17 mouse cellular contexts compared by ENCODE assay signal in genomic region chr10:115978992-115979391, GRCm38 (mm10). TPM values are rescaled to one million over a fixed set of nuclear protein-coding genes. Genes with fewer than 3 reads are reported as not detected.
DNase-seq lines count a peak whose midpoint lies in the region; ATAC-seq and TF ChIP-seq lines count a peak whose summit lies in the region.
"Had no signal": no experiment of that assay in that cellular context is flagged by ENCODE, and none has a peak within 500 bp of the region (broad histone marks: within the 10 kb centered on the region; RNA-seq: fewer than 3 reads in every experiment).

No protein-coding gene starts in this region.

- no peak overlapping the region for H3K4me3 ChIP-seq in kidney, postnatal 0 days (replicated peaks; ENCODE audit: low read depth, low read length)
- no peak overlapping the region for H3K4me3 ChIP-seq in embryonic facial prominence, embryonic 15.5 days (replicated peaks)
- no peak overlapping the region for H3K4me3 ChIP-seq in gastrocnemius, adult 2 months
- H3K4me3 ChIP-seq: heart, embryonic 13.5 days; hindbrain, embryonic 15.5 days; liver, embryonic 13.5 days had no signal

- no peaks in the 10 kb centered on the region for H3K9me3 ChIP-seq in kidney, postnatal 0 days (replicated peaks; ENCODE audit: low read length)
- H3K9me3 ChIP-seq in embryonic facial prominence, embryonic 15.5 days (replicated peaks): no peaks in the 10 kb centered on the region
- H3K9me3 ChIP-seq: heart, embryonic 13.5 days; hindbrain, embryonic 15.5 days; liver, embryonic 13.5 days had no signal

- DNase-seq in kidney, postnatal 0 days (ENCODE audit: low spot score): peak; percentile 9
- DNase-seq in kidney, postnatal 25 days: no peak
- DNase-seq in gastrocnemius, adult 2 months: peak; percentile 49
- peak; percentile 45 to 49 for DNase-seq in heart, postnatal 10 days
- DNase-seq in layer of hippocampus, adult 11-12 months (ENCODE audit: low spot score): no peak
- DNase-seq in frontal cortex, postnatal 25 days (ENCODE audit: low spot score in 2 of 2): no peak
- no peak for DNase-seq in layer of hippocampus, adult 9-11 months
- DNase-seq: cerebellum, adult 9-10 months; kidney, postnatal 14 days; liver, embryonic 13.5 days; right cerebral cortex, postnatal 25 days; thymus, adult 2 months had no signal

- intact Hi-C loops in gastrocnemius, adult 2 months (cut with DNase I): no loop called here
- intact Hi-C loops in heart, postnatal 10 days (cut with DNase I): no loop called here

- no peaks in the 10 kb centered on the region for H3K27me3 ChIP-seq in kidney, postnatal 0 days (ENCODE audit: insufficient read depth, low read length)
- no peaks in the 10 kb centered on the region for H3K27me3 ChIP-seq in embryonic facial prominence, embryonic 15.5 days
- H3K27me3 ChIP-seq: heart, embryonic 13.5 days; hindbrain, embryonic 15.5 days; liver, embryonic 13.5 days had no signal

- no peak overlapping the region for H3K4me2 ChIP-seq in kidney, postnatal 0 days (ENCODE audit: low read length)
- no peak overlapping the region for H3K4me2 ChIP-seq in embryonic facial prominence, embryonic 15.5 days (replicated peaks)
- H3K4me2 ChIP-seq: heart, embryonic 13.5 days; hindbrain, embryonic 15.5 days; liver, embryonic 13.5 days had no signal

- no peak for ATAC-seq in kidney, postnatal 0 days (replicated peaks; ENCODE audit: low FRiP score, low read depth)
- ATAC-seq in embryonic facial prominence, embryonic 15.5 days (ENCODE audit: insufficient number of reproducible peaks, low FRiP score, low TSS enrichment, low read depth): peak; percentile 63; the same call in 1 of the 2 replicates
- ATAC-seq: intestine, postnatal 0 days; midbrain, embryonic 16.5 days had no signal

- TF ChIP-seq CTCF in kidney, postnatal 0 days (IDR thresholded peaks at IDR 0.05; ENCODE audit: low read depth): no peak
- no peak for TF ChIP-seq CTCF in gastrocnemius, adult 2 months (IDR thresholded peaks at IDR 0.05)

- no peaks in the 10 kb centered on the region for H3K4me1 ChIP-seq in kidney, postnatal 0 days (replicated peaks; ENCODE audit: insufficient read depth, low read length)
- 0 out of 2 replicates have a peak, but pooled peaks cover 4% of the 10 kb centered on the region for H3K4me1 ChIP-seq in embryonic facial prominence, embryonic 15.5 days
- H3K4me1 ChIP-seq: heart, embryonic 13.5 days; hindbrain, embryonic 15.5 days; liver, embryonic 13.5 days had no signal

- no peaks in the 10 kb centered on the region for H3K36me3 ChIP-seq in kidney, postnatal 0 days (ENCODE audit: insufficient read depth, low read length)
- no peaks in the 10 kb centered on the region for H3K36me3 ChIP-seq in embryonic facial prominence, embryonic 15.5 days
- H3K36me3 ChIP-seq: heart, embryonic 13.5 days; hindbrain, embryonic 15.5 days; liver, embryonic 13.5 days had no signal

- 28% methylated on average over 7 of the region's 7 CpGs for WGBS in kidney, postnatal 0 days
- WGBS in embryonic facial prominence, embryonic 15.5 days: 23% methylated on average over 7 of the region's 7 CpGs

- no peak overlapping the region for H3K27ac ChIP-seq in kidney, postnatal 0 days
- H3K27ac ChIP-seq in embryonic facial prominence, embryonic 15.5 days (replicated peaks): no peak overlapping the region
- no peak overlapping the region for H3K27ac ChIP-seq in gastrocnemius, adult 2 months
- H3K27ac ChIP-seq: heart, embryonic 13.5 days; hindbrain, embryonic 15.5 days; liver, embryonic 13.5 days had no signal

- no peak overlapping the region for H3K9ac ChIP-seq in kidney, postnatal 0 days (ENCODE audit: low read depth, low read length)
- H3K9ac ChIP-seq in embryonic facial prominence, embryonic 15.5 days: no peak overlapping the region
- H3K9ac ChIP-seq: heart, embryonic 13.5 days; hindbrain, embryonic 15.5 days; liver, embryonic 13.5 days had no signal

RNA-seq across cellular contexts. Expression of gene Ptprr, which starts 39.0 kb away (rescaled TPM):
- 2.1 and 2.2 TPM in 2 replicates for polyA plus RNA-seq in kidney, postnatal 0 days (2015; fragmentation: Nextera tagmentation; extraction: Ambion mirVana)
- 2.7 and 3.4 TPM in 2 replicates for polyA plus RNA-seq in embryonic facial prominence, embryonic 15.5 days (2015; fragmentation: Nextera tagmentation; extraction: Ambion mirVana)
- 1 to 10 TPM in 1 of 2 experiments, under 1 TPM in 1; 0.74 to 1.6 TPM for total RNA-seq in gastrocnemius, adult 2 months (2021)
- 1 to 10 TPM in 1 of 2 experiments, under 1 TPM in 1; 0.89 to 1.3 TPM for total RNA-seq in heart, postnatal 10 days (2021)

Comparison
In these comparisons a context has a peak if more than half of its experiments do, and no peak if none do; other contexts are left out.
1. DNase-seq: peak in kidney, postnatal 0 days (single experiment), gastrocnemius, adult 2 months (single experiment) and heart, postnatal 10 days (2 of 2); none in kidney, postnatal 25 days (0 of 2), layer of hippocampus, adult 11-12 months (single experiment), frontal cortex, postnatal 25 days (0 of 2) and layer of hippocampus, adult 9-11 months (single experiment).